ENCODE assay signal across 8 mouse cellular contexts in genomic region chr11:119363534-119364145, GRCm38 (mm10). TPM values are rescaled to one million over a fixed set of nuclear protein-coding genes. Genes with fewer than 3 reads are reported as not detected.
DNase-seq lines count a peak whose midpoint lies in the region; ATAC-seq and TF ChIP-seq lines count a peak whose summit lies in the region.

No protein-coding gene starts in this region.

- H3K27ac ChIP-seq in ES-E14 (ENCODE audit: insufficient read depth, low read depth, low read length, poor library complexity, severe bottlenecking) = no peak overlapping the region; the same call in 1 of the 2 replicates
- H3K27ac ChIP-seq in forebrain, embryonic 12.5 days = peak overlapping the region; percentile 62

- no peaks in the 10 kb centered on the region for H3K9me3 ChIP-seq in ES-E14 (ENCODE audit: control insufficient read depth, insufficient read depth, low read depth, low read length)
- H3K9me3 ChIP-seq in forebrain, embryonic 12.5 days = no peaks in the 10 kb centered on the region

- intact Hi-C loops in heart, postnatal 36 days (cut with DNase I) = loop anchor here (1.0 to 5.0 kb wide), 3 partner anchors 24 to 39 kb away; no protein-coding TSS in a partner anchor

- peak; percentile 91 for ATAC-seq in forebrain, embryonic 12.5 days (ENCODE audit: low FRiP score)
- peak; percentile 95 for ATAC-seq in neutrophil, adult 5-6 weeks (ENCODE audit: extremely low read depth, insufficient number of reproducible peaks, low FRiP score, poor library complexity, severe bottlenecking)

- H3K9ac ChIP-seq in ES-E14 (ENCODE audit: insufficient read depth, low read depth, low read length, poor library complexity, severe bottlenecking) = peak overlapping the region; percentile 37; the same call in 1 of the 2 replicates
- H3K9ac ChIP-seq in forebrain, embryonic 12.5 days = peak overlapping the region; percentile 30; the same call in 1 of the 2 replicates

- H3K4me1 ChIP-seq in ES-E14 (ENCODE audit: control insufficient read depth in 2 of 2, insufficient read depth in 2 of 2, low read length in 2 of 2, poor library complexity in 1 of 2) = peaks cover 0 to 7% of the 10 kb centered on the region in 2 experiments; a peak in 1 of 4 replicates
- peaks cover 19% of the 10 kb centered on the region for H3K4me1 ChIP-seq in forebrain, embryonic 12.5 days

- no peaks in the 10 kb centered on the region; the same call in 1 of the 2 replicates for H3K36me3 ChIP-seq in ES-E14 (ENCODE audit: control insufficient read depth, insufficient read depth, low read length, poor library complexity, severe bottlenecking)
- H3K36me3 ChIP-seq in forebrain, embryonic 12.5 days (replicated peaks) = peaks cover 7% of the 10 kb centered on the region

- WGBS in forebrain, embryonic 12.5 days = 26% methylated on average over 11 of the region's 11 CpGs

- H3K27me3 ChIP-seq in forebrain, embryonic 12.5 days = no peaks in the 10 kb centered on the region

- in situ Hi-C loops in ES-E14 (cut with MboI; ENCODE audit: low sequenced_read_pairs in 2 of 2, unreplicated experiment in 2 of 2) = no loop called here

- H3K4me3 ChIP-seq in ES-E14 (ENCODE audit: insufficient read depth in 1 of 2, low read depth in 1 of 2, low read length in 2 of 2, poor library complexity in 1 of 2, severe bottlenecking in 1 of 2) = peak overlapping the region in 1 of 2 experiments; percentile 10; a peak in 1 of 4 replicates
- peak overlapping the region; percentile 22; the same call in 1 of the 2 replicates for H3K4me3 ChIP-seq in forebrain, embryonic 12.5 days (replicated peaks)

- peak overlapping the region; percentile 47 for H3K4me2 ChIP-seq in forebrain, embryonic 12.5 days

- DNase-seq in ES-E14 (ENCODE audit: low read depth, low spot score) = peak; percentile 70
- peak; percentile 62 for DNase-seq in c-Kit-positive CD71-positive TER-119-negative erythroid progenitor cells, embryonic 14.5 days (ENCODE audit: low read depth)
- DNase-seq in heart, postnatal 36 days = peak; percentile 68 to 75
- DNase-seq in layer of hippocampus, adult 11-12 months (ENCODE audit: low spot score) = peak; percentile 71
- peak; percentile 64 to 65 for DNase-seq in lung, adult 18-20 months
- peak; percentile 41 to 80 for DNase-seq in thymus, postnatal 10 days (ENCODE audit: low spot score in 2 of 2)

TF ChIP-seq in ES-E14, 5 proteins besides CTCF, POLR2A, EP300 and RAD21:
- TF ChIP-seq CHD2 (IDR thresholded peaks at IDR 0.05; ENCODE audit: low read depth, low read length) (no peak), MAFK (IDR thresholded peaks at IDR 0.05; ENCODE audit: insufficient read depth, low read depth, low read length) (no peak), ZNF384 (IDR thresholded peaks at IDR 0.05; ENCODE audit: low read depth, low read length) (no peak), HCFC1 (IDR thresholded peaks at IDR 0.05; ENCODE audit: borderline replicate concordance, insufficient read depth, low read length) (no peak), ZC3H11A (IDR thresholded peaks at IDR 0.05; ENCODE audit: borderline replicate concordance, low read depth, low read length) (0 out of 2 replicates have a peak, but pooled peaks have one; percentile 13)
TF ChIP-seq in ES-E14: peak in this region for 1.

RNA-seq across cellular contexts. Expression of gene Slc26a11, which starts 8.3 kb away (rescaled TPM):
- total RNA-seq in ES-E14 (2012; rRNA removed) = 4.4 and 7.4 TPM in 2 replicates
- polyA plus RNA-seq in forebrain, embryonic 12.5 days (2016; fragmentation: Nextera tagmentation; extraction: Ambion mirVana) = 5.1 and 6.3 TPM in 2 replicates
- 1 to 10 TPM; 3.7 to 4.3 TPM for total RNA-seq in heart, postnatal 36 days (2021)
- total RNA-seq in neutrophil, adult 5-6 weeks (2017) = 18.0 and 23.0 TPM in 2 replicates

RNA-seq across cellular contexts. Expression of gene Sgsh, which starts 8.3 kb away (rescaled TPM):
- 3.4 and 4.9 TPM in 2 replicates for total RNA-seq in ES-E14 (2012; rRNA removed)
- 4.4 and 6.2 TPM in 2 replicates for polyA plus RNA-seq in forebrain, embryonic 12.5 days (2016; fragmentation: Nextera tagmentation; extraction: Ambion mirVana)
- 1 to 10 TPM; 4.9 to 5.3 TPM for total RNA-seq in heart, postnatal 36 days (2021)
- 15.7 and 17.9 TPM in 2 replicates for total RNA-seq in neutrophil, adult 5-6 weeks (2017)

RNA-seq across cellular contexts. Expression of gene Rnf213, which starts 29.3 kb away (rescaled TPM):
- total RNA-seq in ES-E14 (2012; rRNA removed) = 30.4 and 37.3 TPM in 2 replicates
- polyA plus RNA-seq in forebrain, embryonic 12.5 days (2016; fragmentation: Nextera tagmentation; extraction: Ambion mirVana) = 1.9 and 2.0 TPM in 2 replicates
- 10 to 100 TPM; 15.1 to 20.1 TPM for total RNA-seq in heart, postnatal 36 days (2021)
- 126 and 130 TPM in 2 replicates for total RNA-seq in neutrophil, adult 5-6 weeks (2017)

RNA-seq across cellular contexts. Expression of gene Card14, which starts 56.1 kb away (rescaled TPM):
- 0.22 and 0.58 TPM in 2 replicates for total RNA-seq in ES-E14 (2012; rRNA removed)
- 0.06 and 0.13 TPM in 2 replicates for polyA plus RNA-seq in forebrain, embryonic 12.5 days (2016; fragmentation: Nextera tagmentation; extraction: Ambion mirVana)
- total RNA-seq in heart, postnatal 36 days (2021) = under 1 TPM; 0.06 to 0.16 TPM
- total RNA-seq in neutrophil, adult 5-6 weeks (2017) = 0.12 TPM in 1 of 2 replicates, not detected in the other
